Mouse (Mus musculus) heart, postnatal 25 days (tissue): Measurements from ENCODE around the gene Fuk. TPM values are rescaled to one million over a fixed set of nuclear protein-coding genes. Genes with fewer than 3 reads are reported as not detected.
"Not testable (repeated sequence)": the region's sequence is repeated elsewhere in the genome, so short reads cannot be mapped to it uniquely, and the experiment has no call there.

Source experiments
- DNase-seq: peaks from one replicate; pipeline ENCODE4 v3.0.0; 2022; ENCODE audit warnings: low spot score
- intact Hi-C: fragments of 180-260 bp; cut with DNase I; formaldehyde crosslinking; loops from one replicate; pipeline ENCODE4 v1.15.1; 2025
- total RNA-seq, 2 experiments: library from RNA; stranded (reverse); gene quantifications; 2 replicates each; pipeline ENCODE4 v1.2.3; 2021

Fuk gene
- total RNA-seq, 2 experiments from 2014 or later: 4.6 to 5.4 TPM

- intact Hi-C loops: loop anchor here (2.0 kb wide), 1 partner anchor 45 kb away; no protein-coding TSS in a partner anchor
- DNase-seq: no peak
Measured at GRCm38 (mm10) chr8:110920032-110920772, 17.9 kb upstream of the Fuk start.

- intact Hi-C loops: loop anchor here (2.0 kb wide), 2 partner anchors 17 to 45 kb away; partner anchors contain the start of gene Fuk
- peak; percentile 86 for DNase-seq
Measured at GRCm38 (mm10) chr8:110919341-110920031, 17.2 kb upstream of the Fuk start, which contains the start of gene St3gal2. TSS of gene St3gal2 (plus strand) at chr8:110919922.

- intact Hi-C loops: loop anchor here (2.0 kb wide), 1 partner anchor 16 kb away; the partner anchor contains the start of gene Fuk
- no peak for DNase-seq
Measured at GRCm38 (mm10) chr8:110918460-110918859, 16.2 kb upstream of the Fuk start.

GRCm38 (mm10) chr8:110918027-110918426 lies 15.7 kb upstream of the Fuk start:
- DNase-seq: no peak
- intact Hi-C loops: loop anchor here (2.0 kb wide), 1 partner anchor 15 kb away; the partner anchor contains the start of gene Fuk

GRCm38 (mm10) chr8:110917415-110917814 lies 15.1 kb upstream of the Fuk start:
- intact Hi-C loops: no loop called here
- DNase-seq: no peak

- no peak for DNase-seq
- intact Hi-C loops: no loop called here
Measured at GRCm38 (mm10) chr8:110911576-110912570, 9.6 kb upstream of the Fuk start.

DNA sequence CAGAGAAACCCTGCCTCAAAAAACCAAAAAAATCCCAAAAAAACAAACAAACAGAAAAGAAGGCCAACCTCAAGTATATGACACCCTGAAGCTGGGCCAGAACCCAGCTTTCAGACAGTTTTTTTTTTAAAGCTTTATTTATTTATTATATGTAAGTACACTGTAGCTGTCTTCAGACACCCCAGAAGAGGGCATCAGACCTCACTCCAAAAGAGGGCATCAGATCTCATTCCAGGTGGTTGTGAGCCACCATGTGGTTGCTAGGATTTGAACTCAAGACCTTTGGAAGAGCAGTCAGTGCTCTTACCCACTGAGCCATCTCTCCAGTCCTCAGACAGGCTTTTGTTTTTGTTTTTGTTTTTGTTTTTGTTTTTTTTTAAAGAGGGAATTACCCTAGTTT lies 7.6 kb upstream of the Fuk start:
- DNase-seq, intact Hi-C loops: not testable (repeated sequence)

- intact Hi-C loops: no loop called here
- no peak for DNase-seq
Measured at GRCm38 (mm10) chr8:110906682-110907081, 4.4 kb upstream of the Fuk start.

DNA sequence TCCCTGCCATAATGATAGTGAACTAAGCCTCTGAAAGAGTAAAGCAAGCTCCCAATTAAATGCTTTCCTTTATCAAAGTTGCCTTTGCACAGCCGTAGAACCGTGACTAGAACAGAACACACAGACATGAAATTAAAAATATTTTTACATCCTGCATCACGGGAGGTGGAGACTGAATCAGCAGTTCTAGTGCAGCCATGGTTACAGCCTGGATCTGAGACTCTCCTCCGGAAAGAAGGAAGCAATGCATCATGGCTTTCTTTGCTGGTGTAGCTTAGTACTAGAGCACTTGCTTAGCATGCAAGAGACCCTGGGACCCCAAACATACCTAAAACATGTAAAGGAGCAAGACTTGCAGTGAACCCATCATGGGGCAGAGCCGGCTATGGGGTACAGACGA lies 3.1 kb upstream of the Fuk start:
- DNase-seq: no peak
- intact Hi-C loops: no loop called here

GRCm38 (mm10) chr8:110902579-110902965 lies 284 bp upstream of the Fuk start:
- intact Hi-C loops: loop anchor here (2.0 to 5.0 kb wide), 2 partner anchors 16 to 65 kb away; partner anchors contain the start of gene St3gal2
- DNase-seq: no peak

DNA sequence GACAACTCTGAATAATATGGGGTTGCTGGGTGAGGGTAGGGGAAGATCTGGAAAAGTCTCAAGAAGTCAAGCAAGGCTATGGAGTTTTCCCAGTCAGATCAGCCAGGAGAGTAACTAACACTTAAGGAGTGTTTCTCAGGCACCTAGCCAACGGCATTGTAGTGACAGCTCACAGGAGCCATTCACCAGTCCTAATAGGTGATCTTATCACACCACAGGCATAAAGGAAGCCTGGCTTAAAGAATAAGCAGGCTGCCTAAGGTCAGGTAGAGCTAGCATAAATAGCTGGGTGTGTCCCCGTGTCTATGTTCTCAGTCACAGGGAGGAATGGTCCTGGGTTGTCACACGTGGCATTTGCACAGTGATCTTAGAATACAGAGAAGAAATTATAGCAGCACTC lies 1.2 kb downstream of the Fuk start:
- intact Hi-C loops: loop anchor here (5.0 kb wide), 1 partner anchor 66 kb away; no protein-coding TSS in a partner anchor
- DNase-seq: no peak

DNA sequence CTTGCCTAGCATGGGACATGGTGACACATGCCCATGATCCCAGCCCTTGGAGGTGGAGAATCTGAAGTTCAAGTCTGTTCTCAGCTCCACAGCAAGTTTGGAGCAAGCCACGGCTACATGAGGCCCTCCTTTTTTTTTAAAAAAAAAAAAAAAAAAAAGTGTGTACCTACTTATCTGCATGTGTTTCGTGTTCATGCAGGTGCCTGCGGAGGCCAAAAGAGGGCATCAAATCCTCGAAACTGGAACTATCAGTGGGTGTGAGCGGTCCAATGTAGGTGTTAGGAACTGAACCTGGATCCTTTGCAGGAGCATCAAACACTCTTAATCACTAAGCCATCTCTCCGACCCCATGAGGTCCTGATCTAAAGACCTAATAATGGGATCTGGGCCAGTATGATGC lies 4.8 kb downstream of the Fuk start:
- no peak for DNase-seq
- intact Hi-C loops: no loop called here

- intact Hi-C loops: no loop called here
- no peak for DNase-seq
Measured at GRCm38 (mm10) chr8:110895812-110896211, 6.5 kb downstream of the Fuk start.

DNA sequence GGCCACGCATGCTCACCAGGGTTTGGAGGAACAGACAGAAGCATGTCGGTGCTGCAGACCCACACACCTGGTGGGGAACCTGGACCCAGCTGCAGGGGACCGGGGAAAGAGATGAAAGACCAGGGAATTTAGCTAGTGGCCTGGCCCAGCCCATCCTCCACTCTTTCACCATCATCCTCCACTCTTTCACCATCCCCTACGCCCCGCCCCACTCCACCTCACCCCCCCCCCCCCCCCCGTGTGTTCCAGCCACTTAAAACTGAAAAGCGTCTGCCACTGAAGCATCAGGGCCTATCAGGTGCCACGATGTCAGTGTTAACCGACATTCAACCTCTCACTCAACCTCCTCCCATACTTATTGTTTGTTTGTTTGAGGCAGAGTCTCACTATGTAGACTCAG lies 7.0 kb downstream of the Fuk start:
- DNase-seq: no peak
- intact Hi-C loops: no loop called here

DNA sequence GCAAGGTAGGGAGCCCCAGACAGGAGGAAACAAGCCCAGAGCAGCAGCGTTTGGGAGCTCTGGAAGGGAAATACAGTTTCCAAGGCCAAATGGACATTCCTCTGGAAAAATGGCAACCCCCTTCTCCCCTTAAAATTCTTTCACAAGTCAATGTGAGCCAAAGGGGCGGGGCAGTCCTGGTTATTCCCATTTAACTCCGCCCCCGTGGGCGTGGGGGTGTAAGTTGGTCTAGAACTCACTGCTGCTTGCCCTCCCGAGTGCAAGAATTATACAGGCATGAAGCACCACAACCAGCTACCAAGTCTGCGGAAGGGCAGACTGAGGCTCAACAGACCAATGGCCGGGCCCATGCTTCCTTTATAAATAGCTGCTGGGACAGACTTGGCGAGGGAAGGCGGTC lies 7.4 kb downstream of the Fuk start:
- intact Hi-C loops: no loop called here

DNA sequence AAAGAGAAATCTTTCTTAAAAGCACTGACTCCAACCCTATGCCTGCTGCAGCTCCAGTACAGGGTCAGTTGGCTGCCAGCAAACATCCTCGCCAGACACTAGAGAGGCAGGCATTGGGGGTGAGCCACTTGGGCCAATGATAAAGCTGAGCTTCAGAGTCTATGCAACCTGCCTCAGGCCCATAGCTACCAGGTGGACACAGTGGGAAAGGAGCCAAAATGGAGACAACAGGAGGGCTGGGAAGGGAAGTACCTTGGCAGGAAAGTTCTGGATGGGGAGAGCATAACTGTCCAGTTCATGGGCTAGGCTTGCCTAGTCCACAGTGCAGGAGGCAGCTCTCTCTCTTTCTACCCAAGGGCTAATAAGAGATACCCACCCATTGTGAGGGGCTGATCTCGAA lies 9.4 kb downstream of the Fuk start:
- intact Hi-C loops: no loop called here
- no peak for DNase-seq

More for the DNA sequence above, 7.4 kb downstream of the Fuk start:
- no peak for DNase-seq

- intact Hi-C loops: no loop called here
- no peak for DNase-seq
Measured at GRCm38 (mm10) chr8:110892040-110892439, 10.2 kb downstream of the Fuk start.

DNA sequence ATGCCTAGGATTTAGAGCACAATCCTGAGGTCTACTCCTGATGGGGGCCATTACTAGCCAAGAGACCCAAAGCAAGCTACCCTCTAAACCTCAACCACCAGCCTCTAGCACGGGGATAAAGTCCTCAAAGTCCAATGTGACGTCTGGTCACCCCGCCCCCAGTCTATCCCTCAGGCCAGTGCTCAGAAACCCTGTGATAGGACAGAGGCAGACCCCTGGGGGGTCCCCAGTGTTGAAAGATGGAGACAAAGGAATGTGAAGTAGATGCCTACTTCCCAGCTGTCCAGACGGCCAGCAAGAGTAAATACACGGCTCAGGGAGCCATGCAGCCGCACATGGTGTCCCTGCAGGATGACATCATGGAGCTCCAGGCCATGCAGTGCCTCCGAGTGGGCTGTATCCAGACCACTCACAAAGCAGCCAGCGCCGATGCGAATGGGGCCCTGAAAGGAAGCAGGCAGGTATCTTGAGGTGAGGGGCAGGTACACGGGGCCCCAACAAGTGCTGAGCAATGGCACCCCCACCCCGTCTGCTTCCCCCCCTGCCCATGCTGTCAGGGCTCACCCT lies 12.3 kb downstream of the Fuk start:
- no peak for DNase-seq
- intact Hi-C loops: no loop called here

GRCm38 (mm10) chr8:110888860-110889259 lies 13.4 kb downstream of the Fuk start:
- DNase-seq: no peak
- intact Hi-C loops: no loop called here

DNA sequence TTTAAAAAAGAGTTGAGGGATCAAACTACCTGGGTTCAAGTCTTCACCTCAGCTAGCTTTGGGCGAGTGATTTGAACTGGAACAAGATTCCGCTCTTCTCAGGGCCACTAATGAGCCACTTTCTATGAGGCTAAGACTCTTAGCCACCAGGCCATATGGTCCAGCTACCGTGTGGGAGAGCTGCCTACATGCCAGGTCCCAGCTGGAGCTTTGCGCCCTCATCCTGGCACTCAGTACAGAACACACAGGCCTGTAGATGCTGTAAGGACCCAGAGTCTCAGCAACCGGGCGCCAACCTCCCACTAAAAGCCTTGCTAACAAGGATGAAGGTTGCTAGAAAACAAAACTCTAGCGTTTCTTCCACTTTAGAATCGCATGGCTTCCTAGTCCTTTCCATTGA lies 13.8 kb downstream of the Fuk start:
- intact Hi-C loops: no loop called here
- no peak for DNase-seq
